Mouse (Mus musculus): ENCODE measurements around the gene Cdk2.

The Cdk2 gene

DNA sequence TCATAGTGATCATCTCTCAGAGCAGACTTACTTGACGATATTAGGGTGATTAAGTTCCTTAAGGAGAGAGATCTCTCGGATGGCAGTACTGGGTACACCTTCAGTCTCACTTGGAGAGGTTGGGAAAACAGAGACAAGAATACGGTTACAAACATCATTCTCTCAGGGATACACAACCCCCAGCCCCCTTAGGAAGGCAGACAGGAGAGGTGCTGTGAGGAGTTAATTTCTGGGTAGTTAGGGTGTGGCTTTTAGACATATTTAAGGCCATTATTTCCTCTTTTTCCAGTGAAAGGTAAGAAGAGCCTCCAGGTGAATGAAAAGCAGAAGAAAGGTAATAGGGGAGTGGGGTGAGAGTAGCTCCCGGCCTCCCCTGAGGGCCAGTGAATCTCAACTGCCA, 936 bp downstream of the Cdk2 start, which contains the start of gene Pmel:
Gene Pmel, plus strand, starts transcription at position 301 of the 400 bp plus-strand sequence.
- DNase-seq (ENCODE audit: low read depth, low spot score), result no peak

DNA sequence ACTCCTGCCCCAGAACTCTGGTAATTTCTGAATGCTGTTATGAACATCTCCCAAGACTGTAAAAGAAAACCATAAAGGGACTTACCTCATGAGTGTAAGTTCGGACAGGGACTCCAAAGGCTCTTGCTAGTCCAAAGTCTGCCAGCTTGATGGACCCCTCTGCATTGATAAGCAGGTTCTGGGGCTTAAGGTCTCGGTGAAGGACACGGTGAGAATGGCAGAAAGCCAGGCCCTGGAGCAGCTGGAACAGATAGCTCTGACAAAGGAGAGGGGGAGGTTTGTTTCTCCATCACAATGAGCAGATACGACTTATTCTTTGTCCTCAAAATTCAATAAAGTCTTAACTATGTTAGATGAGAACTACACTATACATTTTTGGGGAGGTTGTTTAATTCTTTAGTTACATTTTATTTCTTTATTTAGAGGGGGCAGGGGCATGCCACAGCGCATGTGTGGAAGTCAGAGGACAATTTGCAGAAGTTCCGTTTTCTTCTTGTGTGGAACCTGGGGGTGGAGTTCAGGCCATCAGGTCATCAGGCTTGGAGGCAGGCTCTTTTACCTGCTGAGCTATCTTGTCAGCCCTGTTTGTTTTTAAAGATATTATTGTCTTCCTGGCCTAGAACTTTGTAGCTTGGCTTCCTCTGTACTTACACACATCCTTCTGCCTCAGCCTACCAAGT, 2.4 kb downstream of the Cdk2 start:
- no peak for DNase-seq (ENCODE audit: low read depth, low spot score)

GRCm38 (mm10) chr10:128700712-128701111, 4.1 kb downstream of the Cdk2 start:
- DNase-seq (ENCODE audit: low read depth, low spot score), result no peak

DNA sequence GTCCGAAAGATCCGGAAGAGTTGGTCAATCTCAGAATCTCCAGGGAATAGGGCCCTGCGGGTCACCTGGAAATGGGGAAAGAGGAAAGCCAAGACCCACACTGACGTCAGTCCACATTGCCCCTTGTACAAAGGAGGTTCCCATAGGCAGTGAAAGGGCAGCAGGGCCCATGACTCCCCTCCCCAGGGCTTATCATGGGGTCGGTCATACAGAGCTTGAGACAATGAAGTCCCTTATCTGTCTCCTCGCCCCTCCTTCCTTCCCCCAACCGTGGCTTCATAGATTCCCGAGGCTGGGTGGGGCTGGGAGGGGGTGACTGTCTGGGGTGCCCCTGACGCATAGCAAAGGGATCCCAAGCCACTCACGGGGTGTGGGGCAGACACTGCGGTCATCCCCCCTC, 5.2 kb downstream of the Cdk2 start:
- DNase-seq (ENCODE audit: low read depth, low spot score), result no peak

- no peak for DNase-seq (ENCODE audit: low read depth, low spot score)
Measured at GRCm38 (mm10) chr10:128699006-128699405, 5.8 kb downstream of the Cdk2 start.

GRCm38 (mm10) chr10:128697072-128697725, 7.6 kb downstream of the Cdk2 start:
- DNase-seq (ENCODE audit: low read depth, low spot score), result peak; percentile 59

GRCm38 (mm10) chr10:128695992-128696807, 8.6 kb downstream of the Cdk2 start, which contains the start of gene Rab5b:
Rab5b (minus strand) TSS chr10:128696264.
- peak; percentile 100 for DNase-seq (ENCODE audit: low read depth, low spot score)

DNA sequence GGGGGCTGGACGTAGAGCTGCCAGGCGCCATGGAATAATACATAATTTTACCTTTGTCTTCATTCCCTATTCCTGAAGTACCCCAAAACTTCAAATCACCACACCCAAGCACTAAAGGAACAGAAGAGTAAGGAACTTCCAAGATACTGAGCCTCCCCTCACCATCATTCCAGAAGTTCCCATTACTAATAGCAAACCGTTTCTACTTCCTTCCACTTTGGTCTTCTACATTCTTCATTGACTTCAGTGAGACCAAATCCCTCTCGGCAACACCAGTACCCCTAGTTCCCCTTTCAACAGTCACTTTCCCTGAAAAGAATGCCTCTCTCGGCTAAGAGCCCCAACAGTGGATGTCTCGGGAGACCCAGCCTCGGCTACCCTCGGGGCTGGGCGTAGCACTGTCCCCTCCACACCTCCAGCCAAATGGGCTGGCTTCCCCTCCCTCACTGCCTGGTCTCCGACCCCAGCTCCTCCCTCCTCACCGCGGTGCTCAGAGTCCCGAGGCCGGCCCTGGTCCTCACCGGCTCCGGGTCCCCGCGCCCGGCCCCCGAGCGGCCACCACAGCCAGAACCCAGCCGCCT, 9.3 kb downstream of the Cdk2 start:
- no peak for DNase-seq (ENCODE audit: low read depth, low spot score)

DNA sequence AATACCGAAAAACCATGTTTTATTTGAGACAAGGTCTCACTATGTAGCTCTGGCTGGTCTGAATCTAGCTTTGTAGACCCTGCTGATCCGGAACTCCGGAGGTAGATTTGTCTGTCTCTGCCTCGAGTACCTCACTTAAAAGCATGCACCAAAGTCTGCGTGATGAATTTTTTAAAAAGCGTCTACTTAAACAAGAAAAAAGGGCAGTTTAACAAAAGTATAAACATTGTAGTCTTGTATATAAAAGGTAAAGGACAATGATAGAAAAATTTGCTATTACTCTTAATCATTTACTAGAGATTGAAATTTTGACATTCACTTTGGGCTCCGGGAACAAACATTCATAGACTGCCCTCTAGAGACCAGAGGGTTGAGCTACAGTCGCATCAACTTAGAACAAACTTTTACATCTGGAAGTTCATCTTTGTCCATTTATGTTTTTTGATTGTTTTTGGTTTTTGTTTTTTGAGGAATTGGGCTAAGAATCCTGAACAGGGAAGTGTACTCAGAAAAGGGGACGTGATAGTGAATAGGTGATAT, 30.3 kb downstream of the Cdk2 start:
- peak; percentile 71 for DNase-seq (ENCODE audit: low read depth, low spot score)

GRCm38 (mm10) chr10:128673763-128674468, 30.9 kb downstream of the Cdk2 start, which contains the start of gene Suox:
Suox (minus strand) TSS chr10:128674073.
- DNase-seq (ENCODE audit: low read depth, low spot score), result peak; percentile 93

- DNase-seq (ENCODE audit: low read depth, low spot score), result no peak
Measured at GRCm38 (mm10) chr10:128671148-128671547, 33.7 kb downstream of the Cdk2 start.

DNA sequence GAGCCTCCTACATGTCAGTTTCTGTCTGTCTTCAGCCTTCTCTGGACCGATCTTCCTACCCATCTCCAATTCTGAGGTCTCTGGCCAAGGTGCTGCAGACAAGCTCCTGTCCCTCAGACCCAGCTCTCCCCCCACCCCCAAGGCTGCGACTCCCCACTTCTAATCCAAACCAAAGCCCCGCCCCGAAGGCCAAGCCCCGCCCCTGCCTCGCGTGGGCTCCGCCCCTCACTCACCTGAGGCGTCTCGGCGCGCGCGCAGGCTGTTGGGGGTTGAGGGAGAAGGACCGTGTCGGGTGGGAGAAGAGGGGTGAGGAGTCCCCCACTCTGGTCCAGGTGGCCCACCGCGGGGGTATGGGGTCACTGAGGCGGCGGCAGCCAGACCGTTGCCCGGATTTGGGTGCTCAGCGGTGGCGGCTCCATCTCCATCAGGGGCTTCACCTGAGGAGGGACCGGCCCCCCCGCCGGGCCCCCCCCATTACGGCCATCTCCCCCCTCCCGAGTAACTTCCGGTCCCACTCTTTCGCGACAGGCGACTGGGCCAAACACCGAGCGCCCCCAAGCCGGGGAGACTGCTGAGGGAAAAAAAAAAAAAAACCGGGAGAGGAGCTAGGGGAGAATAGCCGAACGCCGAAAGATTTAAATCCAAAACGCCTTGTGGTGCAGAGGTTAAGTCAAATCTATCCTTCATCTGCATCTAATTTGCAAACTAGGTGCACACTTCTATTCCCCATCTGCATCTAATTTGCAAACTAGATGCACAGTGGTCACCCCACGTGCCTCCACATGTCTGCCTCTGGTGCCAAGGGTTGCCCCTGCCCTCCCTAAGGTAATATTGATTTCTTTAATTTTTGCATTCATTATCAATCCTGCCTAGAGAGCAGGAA, 35.8 kb downstream of the Cdk2 start:
- peak; percentile 85 for DNase-seq (ENCODE audit: low read depth, low spot score)

DNA sequence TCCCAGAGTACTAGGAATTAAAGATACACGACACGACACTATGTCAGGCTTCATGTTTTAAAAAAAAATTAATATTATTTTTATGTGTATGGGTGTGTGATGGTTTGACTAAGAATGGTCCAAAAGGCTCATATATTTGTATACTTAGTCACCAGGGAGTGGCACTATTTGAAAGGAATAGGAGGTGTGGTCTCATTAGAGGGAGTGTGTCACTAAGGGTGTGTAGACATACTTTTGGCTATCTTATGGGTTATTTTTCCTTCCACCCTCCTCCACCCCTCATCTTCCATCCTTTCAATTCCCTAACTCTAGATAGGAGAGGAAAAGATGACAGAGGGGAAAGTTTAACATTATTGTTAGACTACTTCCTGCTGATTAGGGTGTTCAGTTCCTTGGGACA, 39.0 kb downstream of the Cdk2 start:
- DNase-seq (ENCODE audit: low read depth, low spot score), result no peak

DNA sequence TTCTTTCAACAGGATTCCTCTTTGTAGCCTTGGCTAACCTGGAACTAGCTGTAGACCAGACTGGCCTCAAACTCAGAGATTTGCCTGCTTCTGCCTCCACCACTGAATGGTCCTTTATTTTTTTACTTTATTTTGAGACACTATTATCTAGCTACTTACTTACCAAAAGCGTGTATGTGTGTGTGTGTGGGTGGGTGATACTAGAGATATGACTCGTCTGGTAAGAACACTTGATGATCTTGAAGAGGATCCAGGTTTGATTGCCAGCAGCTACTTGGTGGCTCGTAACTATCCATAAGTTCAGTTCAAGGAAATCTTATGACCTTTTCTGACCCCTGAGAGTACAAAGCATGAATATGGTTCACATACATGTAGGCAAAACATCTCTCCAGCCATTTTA, 39.5 kb downstream of the Cdk2 start:
- DNase-seq (ENCODE audit: low read depth, low spot score), result no peak

DNA sequence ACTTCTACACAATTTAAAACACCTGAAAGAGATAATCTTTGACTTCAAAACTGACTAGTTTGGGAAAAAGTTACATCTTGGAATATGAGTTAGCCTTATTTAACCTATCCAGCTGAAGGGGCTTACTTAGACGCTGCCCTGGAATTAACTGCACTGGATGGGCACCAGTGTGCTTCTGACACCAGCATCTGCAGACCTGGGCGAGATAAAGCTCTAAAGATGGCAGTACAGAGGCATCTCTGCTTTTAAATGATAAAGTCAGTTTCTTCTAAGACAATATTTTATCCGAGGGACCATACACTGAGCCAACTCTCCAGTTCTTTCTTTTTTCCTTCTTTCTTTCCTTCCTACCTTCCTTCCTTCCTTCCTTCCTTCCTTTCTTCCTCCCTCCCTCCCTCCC, 40.0 kb downstream of the Cdk2 start:
- no peak for DNase-seq (ENCODE audit: low read depth, low spot score)

DNA sequence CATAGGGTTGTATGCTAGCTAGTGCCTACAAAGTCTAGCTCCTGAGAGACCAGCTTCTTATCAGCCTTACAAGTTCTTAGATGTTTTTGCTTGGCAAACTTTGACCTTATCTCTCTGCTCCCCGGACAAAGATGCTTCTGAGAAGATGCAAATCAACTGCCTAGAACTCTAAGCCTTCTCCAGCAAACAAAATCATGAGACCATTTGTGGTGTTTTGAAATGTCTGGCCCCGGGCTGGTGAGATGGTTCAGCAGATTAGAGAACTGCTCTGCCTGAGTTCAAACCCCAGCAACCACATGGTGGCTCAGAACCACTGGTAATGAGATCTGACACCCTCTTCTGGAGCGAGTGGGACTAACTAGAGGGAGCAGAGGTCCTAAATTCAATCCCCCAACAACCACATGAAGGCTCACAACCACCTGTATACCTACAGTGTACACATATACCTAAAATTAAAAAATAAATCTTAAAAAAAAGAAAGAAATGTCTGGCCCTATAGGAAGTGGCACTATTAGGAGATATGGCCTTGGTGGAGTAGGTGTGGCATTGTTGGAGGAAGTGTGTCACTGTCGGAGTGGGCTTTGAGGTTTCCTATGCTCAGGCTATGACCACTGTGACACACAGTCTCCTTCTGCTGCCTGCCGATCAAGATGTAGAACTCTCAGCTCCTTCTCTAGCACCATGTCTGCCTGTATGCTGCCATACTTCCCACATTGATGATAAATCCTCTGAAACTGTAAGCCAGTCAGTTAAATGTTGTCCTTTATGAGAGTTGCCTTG, 41.2 kb downstream of the Cdk2 start:
- no peak for DNase-seq (ENCODE audit: low read depth, low spot score)

DNA sequence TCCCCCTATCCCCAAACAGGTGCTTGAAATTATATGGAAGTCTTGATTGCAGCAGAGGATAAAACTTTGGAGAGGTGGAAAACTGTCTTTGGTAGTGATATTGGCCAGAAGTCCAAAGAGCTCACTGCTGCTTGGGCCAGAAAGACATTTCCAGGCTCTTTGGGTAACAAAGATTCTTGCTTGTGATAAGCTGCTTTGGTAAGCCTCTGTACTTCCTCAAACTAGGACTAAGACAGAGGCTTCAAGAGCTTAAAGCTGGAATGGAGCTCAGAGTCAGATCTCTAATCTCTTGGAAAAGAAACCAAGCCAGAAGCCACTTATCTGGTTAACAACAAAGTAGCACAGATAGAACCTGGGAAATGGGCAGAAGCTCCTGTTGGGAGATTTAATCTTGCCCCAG, 42.4 kb downstream of the Cdk2 start:
- no peak for DNase-seq (ENCODE audit: low read depth, low spot score)

DNA sequence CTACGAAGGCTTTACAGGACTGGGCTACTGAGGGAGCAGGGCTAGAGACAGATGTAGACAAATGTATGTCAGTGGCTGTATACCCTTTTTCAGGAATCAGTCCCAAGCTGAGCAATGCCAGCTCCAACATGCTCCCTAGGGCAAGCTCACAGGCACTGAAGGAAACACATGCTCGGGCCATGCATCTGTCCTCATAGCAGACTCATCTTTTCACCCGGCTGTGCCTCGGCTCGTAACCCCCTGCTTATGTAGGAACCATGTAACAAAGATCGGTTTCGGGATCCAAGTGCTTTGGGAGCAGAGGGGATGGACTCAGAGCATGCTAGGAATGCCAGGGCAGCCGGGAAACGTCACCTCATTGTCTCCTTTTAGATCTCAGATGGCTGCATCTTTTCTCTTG, 45.3 kb downstream of the Cdk2 start:
- DNase-seq (ENCODE audit: low read depth, low spot score), result no peak

GRCm38 (mm10) chr10:128657844-128658243, 47.0 kb downstream of the Cdk2 start:
- DNase-seq (ENCODE audit: low read depth, low spot score), result no peak
